Mouse (Mus musculus): ENCODE measurements around the gene AC140267.1.

DNA sequence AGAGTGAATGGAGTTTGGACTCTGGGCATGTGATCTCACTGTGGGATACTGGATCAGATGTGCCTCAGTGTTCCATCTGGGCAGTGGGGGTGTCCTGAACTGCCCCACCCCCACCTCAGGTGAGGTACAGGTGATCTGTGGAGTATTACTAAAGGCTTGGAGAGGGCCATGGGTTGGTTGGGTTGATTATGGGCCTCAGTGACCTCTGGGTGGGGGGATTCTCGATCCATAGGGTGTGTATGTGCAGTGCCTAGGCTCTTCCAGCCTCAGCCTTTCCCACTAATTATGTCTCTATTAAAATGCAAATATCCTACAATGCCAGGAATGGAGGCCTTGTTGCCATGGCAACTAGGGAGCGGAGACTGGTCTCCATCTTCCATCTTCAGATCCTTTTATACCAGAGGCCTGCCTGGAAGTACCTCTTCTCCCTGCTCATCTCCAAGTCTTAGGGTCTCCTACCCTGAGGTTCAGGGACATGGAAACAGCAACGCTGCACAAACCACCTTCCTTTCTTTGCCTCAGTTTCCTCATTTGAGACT is 36.3 kb downstream of the AC140267.1 start:
- TF ChIP-seq CTCF (IDR thresholded peaks at IDR 0.05; ENCODE audit: low read depth) (no peak), EP300 (IDR thresholded peaks at IDR 0.05; ENCODE audit: low read depth) (no peak)
